Mouse (Mus musculus) heart, adult 8-10 months (tissue): ENCODE data around the gene Dab1. TPM values are rescaled to one million over a fixed set of nuclear protein-coding genes. Genes with fewer than 3 reads are reported as not detected.

ENCODE experiments used
- DNase-seq: peaks from one replicate; pipeline ENCODE4 v3.0.0; 2022; ENCODE audit warnings: low spot score
- total RNA-seq, 4 experiments: library from RNA; stranded (reverse); gene quantifications; 2 replicates each; pipeline ENCODE4 v1.2.4; 2022

Dab1 gene
- under 1 TPM in 2 of 4 experiments, not detected in 2; 0.05 to 0.09 TPM for total RNA-seq

- no peak for DNase-seq
Observed at GRCm38 (mm10) chr4:103619321-103619945, at the start of gene Dab1. Dab1 (plus strand) TSS chr4:103619359.

GRCm38 (mm10) chr4:103571721-103572352 is 47.3 kb upstream of the Dab1 start:
- DNase-seq = no peak

- DNase-seq = no peak
Observed at GRCm38 (mm10) chr4:103575556-103575955, 43.6 kb upstream of the Dab1 start.

GRCm38 (mm10) chr4:103576305-103576704 is 42.9 kb upstream of the Dab1 start:
- DNase-seq = no peak

- DNase-seq = no peak
Observed at GRCm38 (mm10) chr4:103577111-103577815, 41.9 kb upstream of the Dab1 start.

- no peak for DNase-seq
Observed at GRCm38 (mm10) chr4:103577821-103578220, 41.3 kb upstream of the Dab1 start.

- no peak for DNase-seq
Observed at GRCm38 (mm10) chr4:103580021-103580420, 39.1 kb upstream of the Dab1 start.

GRCm38 (mm10) chr4:103615011-103615410 is 4.1 kb upstream of the Dab1 start:
- no peak for DNase-seq

- DNase-seq = no peak
Observed at GRCm38 (mm10) chr4:103619946-103620371, 800 bp downstream of the Dab1 start.

- DNase-seq = no peak
Observed at GRCm38 (mm10) chr4:103620590-103621155, 1.5 kb downstream of the Dab1 start.

- no peak for DNase-seq
Observed at GRCm38 (mm10) chr4:103621586-103621985, 2.4 kb downstream of the Dab1 start.

- no peak for DNase-seq
Observed at GRCm38 (mm10) chr4:103630177-103630576, 11.0 kb downstream of the Dab1 start.

- DNase-seq = no peak
Observed at GRCm38 (mm10) chr4:103636168-103636776, 17.1 kb downstream of the Dab1 start.

GRCm38 (mm10) chr4:103648209-103648896 is 29.2 kb downstream of the Dab1 start:
- no peak for DNase-seq

GRCm38 (mm10) chr4:103655740-103656139 is 36.6 kb downstream of the Dab1 start:
- no peak for DNase-seq

- no peak for DNase-seq
Observed at GRCm38 (mm10) chr4:103661386-103661785, 42.2 kb downstream of the Dab1 start.

GRCm38 (mm10) chr4:103667438-103667837 is 48.3 kb downstream of the Dab1 start:
- no peak for DNase-seq

- DNase-seq = no peak
Observed at GRCm38 (mm10) chr4:103677195-103677594, 58.0 kb downstream of the Dab1 start.

GRCm38 (mm10) chr4:103678501-103678900 is 59.3 kb downstream of the Dab1 start:
- DNase-seq = no peak

- DNase-seq = no peak
Observed at GRCm38 (mm10) chr4:103685136-103685535, 66.0 kb downstream of the Dab1 start.

GRCm38 (mm10) chr4:103691717-103692116 is 72.6 kb downstream of the Dab1 start:
- no peak for DNase-seq
